Mouse (Mus musculus) midbrain, embryonic 12.5 days (tissue): ENCODE measurements around the gene Hsd17b7. TPM values are rescaled to one million over a fixed set of nuclear protein-coding genes. Genes with fewer than 3 reads are reported as not detected.
A peak's percentile ranks its signal among the peaks of the same experiment; 100 is the strongest.

Experiments
- ATAC-seq: fragments of 200-750 bp; cut with Nextera tagmentation; 2 replicates; pipeline ENCODE4 v1.8.0; 2017; ENCODE audit warnings: low read depth, moderate TSS enrichment, moderate library complexity; ENCODE audit not compliant: low FRiP score
- H3K27ac ChIP-seq: fragments of 300-500 bp; sonication (generic); replicated peaks from 2 replicates; pipeline ENCODE4 v1.5.1; 2016; ENCODE audit warnings: mild to moderate bottlenecking
- H3K27me3 ChIP-seq: fragments of 300-500 bp; sonication (generic); 2 replicates; pipeline ENCODE4 v1.6.1; 2016; ENCODE audit warnings: mild to moderate bottlenecking
- H3K36me3 ChIP-seq: fragments of 300-500 bp; sonication (generic); 2 replicates; pipeline ENCODE4 v1.6.1; 2016
- H3K4me1 ChIP-seq: fragments of 300-500 bp; sonication (generic); 2 replicates; pipeline ENCODE4 v1.6.1; 2016
- H3K4me2 ChIP-seq: fragments of 300-500 bp; sonication (generic); replicated peaks from 2 replicates; pipeline ENCODE4 v1.6.1; 2016; ENCODE audit warnings: mild to moderate bottlenecking, moderate library complexity
- H3K4me3 ChIP-seq: fragments of 300-500 bp; sonication (generic); 2 replicates; pipeline ENCODE4 v1.5.1; 2016; ENCODE audit warnings: mild to moderate bottlenecking
- H3K9ac ChIP-seq: fragments of 300-500 bp; sonication (generic); replicated peaks from 2 replicates; pipeline ENCODE4 v1.6.1; 2016; ENCODE audit warnings: mild to moderate bottlenecking, moderate library complexity
- H3K9me3 ChIP-seq: fragments of 300-500 bp; sonication (generic); 2 replicates; pipeline ENCODE4 v1.6.1; 2016; ENCODE audit warnings: mild to moderate bottlenecking
- WGBS: fragments of 180-500 bp; shearing (Covaris S2); methylation state at CpG from one replicate; pipeline ENCODE4 v1.1.7; 2016; 5-methylcytosine and 5-hydroxymethylcytosine counted together
- polyA plus RNA-seq: library from polyadenylated mRNA; unstranded; fragments of >200 nt; fragmentation: Nextera tagmentation; extraction: Ambion mirVana; gene quantifications from 2 replicates; pipeline ENCODE4 v1.2.1, GENCODE M21; 2016

Gene Hsd17b7
- polyA plus RNA-seq, 1 experiment from 2014 or later = 26.9 TPM

DNA sequence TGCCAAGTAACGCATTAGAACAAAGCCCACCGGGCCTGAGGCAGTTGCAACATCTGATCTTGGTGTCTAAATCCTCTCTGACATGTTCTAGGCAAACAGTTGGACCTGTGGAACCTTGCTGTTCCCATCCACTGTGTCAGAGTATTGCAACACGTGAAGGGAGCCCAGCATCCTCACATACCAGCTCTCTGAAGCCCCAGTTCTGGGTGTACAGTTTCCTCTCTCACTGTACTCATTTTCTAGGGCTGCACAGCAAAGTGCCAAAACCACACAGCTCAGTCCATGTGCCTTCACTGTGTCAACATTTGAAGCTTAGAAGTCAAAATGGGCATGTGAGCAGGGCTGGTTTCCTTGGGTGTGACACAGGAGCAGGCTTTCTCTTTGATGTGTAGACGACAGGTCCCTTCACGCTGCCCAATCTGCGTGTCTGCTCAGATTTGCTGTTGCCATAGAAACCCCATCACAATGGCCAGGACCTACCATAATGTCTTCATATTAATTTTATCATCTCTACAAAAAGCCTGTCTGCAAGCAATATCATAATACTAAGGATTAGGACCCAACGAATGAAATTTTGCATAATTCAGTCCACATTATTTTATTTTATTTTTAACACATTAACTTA lies 36.8 kb downstream of the Hsd17b7 start:
- ATAC-seq = no peak
- 59% methylated on average over 7 of the region's 7 CpGs for WGBS

DNA sequence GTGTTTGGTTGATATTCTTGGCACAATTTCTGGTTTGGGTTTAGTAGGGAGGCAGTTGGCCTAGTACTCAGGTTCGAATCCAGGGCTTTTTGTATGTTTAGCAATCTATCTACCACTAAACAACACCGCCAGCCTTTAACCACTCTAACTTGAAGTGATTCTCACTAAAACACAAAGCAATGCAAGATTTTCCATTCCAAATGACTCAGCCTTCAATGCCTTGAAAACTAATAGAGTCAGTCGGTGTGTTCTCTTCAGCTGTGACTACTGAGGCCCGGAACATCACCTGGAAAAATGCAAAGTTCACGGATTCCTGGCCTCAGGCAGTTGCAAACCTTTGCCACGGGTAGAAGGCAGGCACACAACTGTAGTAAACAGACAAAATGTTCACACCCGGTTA lies 37.3 kb downstream of the Hsd17b7 start:
- no peak for ATAC-seq
- Histone ChIP-seq H3K27me3 (peaks cover 4% of the 10 kb centered on the region; the same call in 1 of the 2 replicates), H3K27ac (no peak overlapping the region), H3K4me2 (no peak overlapping the region), H3K9ac (no peak overlapping the region), H3K4me1 (peaks cover 20% of the 10 kb centered on the region), H3K36me3 (no peaks in the 10 kb centered on the region), H3K4me3 (no peak overlapping the region), H3K9me3 (no peaks in the 10 kb centered on the region)
- WGBS = 90% methylated on average over 7 of the region's 7 CpGs

More for the DNA sequence above, 36.8 kb downstream of the Hsd17b7 start:
- no peaks in the 10 kb centered on the region for H3K36me3 ChIP-seq
- H3K27ac ChIP-seq = no peak overlapping the region
- peaks cover 20% of the 10 kb centered on the region for H3K4me1 ChIP-seq
- H3K9me3 ChIP-seq = no peaks in the 10 kb centered on the region
- H3K4me2 ChIP-seq = no peak overlapping the region
- H3K27me3 ChIP-seq = peaks cover 4% of the 10 kb centered on the region; the same call in 1 of the 2 replicates
- no peak overlapping the region for H3K9ac ChIP-seq
- no peak overlapping the region for H3K4me3 ChIP-seq

DNA sequence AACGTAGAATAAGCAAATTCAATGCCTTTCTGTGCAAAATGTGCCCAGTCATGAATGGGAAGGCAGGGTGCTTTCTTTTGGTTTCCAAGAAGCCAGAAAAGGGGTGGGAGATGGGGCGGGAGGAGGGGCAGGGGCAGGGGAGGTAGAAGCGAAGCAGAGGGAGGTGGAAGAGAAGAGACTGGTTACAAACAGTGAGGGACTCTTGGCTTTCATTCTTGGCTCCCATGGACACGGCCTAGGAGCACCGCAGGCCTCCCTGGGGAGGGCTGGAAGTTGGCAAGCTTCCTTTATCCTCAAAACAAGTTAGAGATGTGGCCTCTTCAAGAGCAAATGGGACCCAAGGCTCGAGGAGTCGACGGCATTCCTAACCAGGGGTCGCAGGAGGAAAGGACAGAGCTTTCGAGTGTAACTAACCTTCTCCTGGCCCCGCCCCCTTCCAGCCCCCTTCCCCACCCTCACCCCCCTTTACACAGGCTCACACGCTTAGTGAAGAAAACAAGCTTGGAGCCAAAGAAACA lies 40.5 kb downstream of the Hsd17b7 start, which contains the start of gene Ccdc190:
Gene Ccdc190, plus strand, starts transcription at position 195 of the 518 bp plus-strand sequence.
- no peaks in the 10 kb centered on the region for H3K36me3 ChIP-seq
- ATAC-seq = peak; percentile 70
- no peak within 1 kb of the TSS for H3K9ac ChIP-seq
- no peaks in the 10 kb centered on the region for H3K9me3 ChIP-seq
- H3K4me2 ChIP-seq = peak within 1 kb of the TSS; percentile 43
- H3K4me3 ChIP-seq = peak within 1 kb of the TSS; percentile 13; the same call in 1 of the 2 replicates
- peaks cover 4% of the 10 kb centered on the region; the same call in 1 of the 2 replicates for H3K27me3 ChIP-seq
- H3K27ac ChIP-seq = peak within 1 kb of the TSS; percentile 74
- WGBS = 10% methylated on average over 12 of the region's 12 CpGs
- peaks cover 13% of the 10 kb centered on the region for H3K4me1 ChIP-seq

DNA sequence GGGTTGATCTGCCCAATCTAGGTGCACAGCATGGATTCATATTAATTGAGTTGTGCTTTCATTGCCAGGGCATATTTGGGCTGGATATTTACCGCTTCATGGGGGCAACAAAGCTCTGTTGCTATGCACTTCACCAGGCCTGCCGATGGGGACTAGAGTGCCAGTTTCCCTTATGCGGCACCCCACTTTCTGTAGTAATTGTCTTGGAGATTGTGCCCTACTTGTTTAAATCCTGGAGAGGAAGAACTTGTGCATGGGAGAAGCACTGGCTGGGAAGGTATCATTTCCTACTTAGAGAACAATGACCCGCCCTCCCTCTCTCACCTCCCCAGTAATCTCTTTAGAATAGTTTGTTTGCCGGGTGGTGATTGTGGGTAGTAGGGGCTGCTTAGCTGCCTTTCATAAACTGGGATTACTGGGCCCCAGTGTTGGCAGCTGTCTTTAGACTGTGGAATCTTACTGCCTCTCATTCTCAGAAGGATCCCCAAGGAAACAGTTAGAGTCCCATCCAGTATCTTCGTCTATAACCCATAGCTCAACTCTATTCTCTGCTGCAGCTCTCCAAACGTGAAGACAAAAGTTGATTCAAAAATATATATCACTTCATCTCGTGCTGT lies 41.2 kb downstream of the Hsd17b7 start:
- Histone ChIP-seq H3K4me2 (peak overlapping the region; percentile 43), H3K9me3 (no peaks in the 10 kb centered on the region), H3K27me3 (peaks cover 4% of the 10 kb centered on the region; the same call in 1 of the 2 replicates), H3K27ac (peak overlapping the region; percentile 74), H3K9ac (no peak overlapping the region), H3K4me3 (no peak overlapping the region), H3K4me1 (peaks cover 13% of the 10 kb centered on the region), H3K36me3 (no peaks in the 10 kb centered on the region)
- 30% methylated on average over 8 of the region's 8 CpGs for WGBS
- peak; percentile 68 for ATAC-seq

DNA sequence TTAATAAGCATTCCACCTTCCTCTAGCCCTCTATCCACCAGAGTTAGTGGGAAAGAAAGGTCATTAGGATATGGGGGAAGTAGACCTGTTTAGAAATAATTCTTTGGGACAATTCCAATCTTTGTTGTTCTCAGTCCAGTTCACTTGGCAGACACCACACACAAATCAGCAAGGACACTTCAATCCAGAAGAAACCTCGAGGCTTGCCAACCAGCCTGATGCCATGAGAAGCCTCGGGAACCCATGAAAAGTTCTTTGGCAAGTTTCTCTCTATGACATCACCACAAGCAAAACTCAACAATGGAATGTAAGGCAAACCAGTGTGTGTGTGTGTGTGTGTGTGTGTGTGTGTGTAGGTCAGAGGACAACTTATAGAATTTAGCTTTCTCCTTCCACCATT lies 44.5 kb downstream of the Hsd17b7 start:
- WGBS = 94% methylated on average over 2 of the region's 2 CpGs
- H3K9ac ChIP-seq = no peak overlapping the region

DNA sequence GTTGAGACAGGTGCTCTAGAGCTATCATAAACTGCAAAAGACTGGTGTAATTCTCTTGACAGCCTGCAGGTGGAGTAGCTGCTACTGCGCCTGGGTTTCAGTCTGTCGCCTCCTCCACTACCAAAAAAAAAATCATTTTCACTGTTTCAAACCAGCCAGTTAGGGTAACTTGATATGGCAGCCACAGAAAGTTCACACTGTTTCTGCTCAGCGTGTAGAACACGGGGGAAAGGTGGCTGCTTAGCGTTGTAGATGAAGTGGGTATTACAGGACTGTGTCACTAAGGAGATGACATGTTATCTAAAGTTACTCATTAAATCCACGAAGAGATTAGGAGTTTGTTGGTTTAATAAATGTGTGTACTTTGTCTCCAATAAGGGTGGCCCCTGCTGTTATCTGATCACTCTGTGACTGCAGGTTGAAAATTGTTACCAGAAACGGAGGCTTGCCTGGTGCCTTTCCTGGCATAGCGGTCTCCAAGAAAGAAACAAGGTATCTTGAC lies 47.3 kb downstream of the Hsd17b7 start:
- H3K9me3 ChIP-seq = no peaks in the 10 kb centered on the region
- no peak overlapping the region for H3K4me3 ChIP-seq
- ATAC-seq = no peak
- no peak overlapping the region for H3K9ac ChIP-seq
- peaks cover 14% of the 10 kb centered on the region for H3K27me3 ChIP-seq
- no peaks in the 10 kb centered on the region for H3K4me1 ChIP-seq
- WGBS = 46% methylated on average over 8 of the region's 8 CpGs
- no peaks in the 10 kb centered on the region for H3K36me3 ChIP-seq
- no peak overlapping the region for H3K4me2 ChIP-seq
- H3K27ac ChIP-seq = no peak overlapping the region

More for the DNA sequence above, 44.5 kb downstream of the Hsd17b7 start:
- ATAC-seq = no peak
- Histone ChIP-seq H3K9me3 (no peaks in the 10 kb centered on the region), H3K4me1 (peaks cover 13% of the 10 kb centered on the region), H3K4me2 (no peak overlapping the region), H3K36me3 (no peaks in the 10 kb centered on the region), H3K27ac (no peak overlapping the region), H3K27me3 (peaks cover 12% of the 10 kb centered on the region), H3K4me3 (no peak overlapping the region)

DNA sequence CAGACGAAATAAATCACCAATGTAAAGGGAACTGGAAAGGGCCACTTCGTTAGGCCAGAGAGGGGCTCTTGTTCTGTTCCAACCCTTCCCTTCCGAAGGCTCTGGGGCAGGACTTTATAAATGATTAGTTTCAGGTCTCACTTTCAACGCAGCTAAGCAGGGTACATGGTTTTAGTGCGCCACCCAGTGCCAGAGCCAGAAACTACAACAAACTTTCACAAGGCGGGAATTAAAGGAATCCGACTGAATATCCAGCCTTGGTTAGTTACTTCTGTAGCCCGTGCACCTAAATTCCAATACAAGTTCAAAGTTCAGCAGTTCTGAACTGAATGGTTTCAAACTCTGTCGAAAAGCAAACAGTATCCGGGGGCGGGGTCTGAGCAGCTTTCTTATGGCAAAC lies 49.8 kb downstream of the Hsd17b7 start:
- Histone ChIP-seq H3K4me2 (no peak overlapping the region), H3K9ac (no peak overlapping the region), H3K4me3 (no peak overlapping the region), H3K9me3 (no peaks in the 10 kb centered on the region), H3K36me3 (no peaks in the 10 kb centered on the region), H3K27me3 (peaks cover 14% of the 10 kb centered on the region), H3K27ac (no peak overlapping the region), H3K4me1 (no peaks in the 10 kb centered on the region)
- WGBS = 5% methylated on average over 11 of the region's 11 CpGs
- ATAC-seq = peak; percentile 65; the same call in 1 of the 2 replicates

DNA sequence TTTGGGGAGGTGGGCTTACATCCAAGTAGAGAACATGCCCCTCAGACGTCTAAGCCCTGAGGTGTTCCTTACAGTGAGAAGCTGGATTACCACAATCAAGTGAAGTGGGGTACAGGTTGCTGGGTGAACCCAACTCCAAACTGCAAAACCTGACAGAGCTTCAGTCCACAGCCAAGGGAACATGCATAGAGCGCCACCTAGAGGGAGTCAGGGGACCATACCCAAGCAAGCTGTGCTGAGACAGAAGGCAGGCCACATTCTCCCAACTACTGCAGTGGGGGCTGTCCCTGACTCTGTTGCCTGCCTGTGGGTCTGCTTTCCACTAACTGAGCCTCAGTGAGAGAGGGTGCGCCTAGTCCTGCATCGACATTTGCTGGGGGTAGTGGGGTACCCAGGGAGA lies 51.0 kb downstream of the Hsd17b7 start:
- Histone ChIP-seq H3K36me3 (no peaks in the 10 kb centered on the region), H3K27ac (no peak overlapping the region), H3K9me3 (no peaks in the 10 kb centered on the region), H3K4me2 (no peak overlapping the region), H3K4me1 (no peaks in the 10 kb centered on the region), H3K4me3 (no peak overlapping the region), H3K9ac (no peak overlapping the region), H3K27me3 (peaks cover 14% of the 10 kb centered on the region)
- ATAC-seq = peak; percentile 54
- 21% methylated on average over 4 of the region's 4 CpGs for WGBS

DNA sequence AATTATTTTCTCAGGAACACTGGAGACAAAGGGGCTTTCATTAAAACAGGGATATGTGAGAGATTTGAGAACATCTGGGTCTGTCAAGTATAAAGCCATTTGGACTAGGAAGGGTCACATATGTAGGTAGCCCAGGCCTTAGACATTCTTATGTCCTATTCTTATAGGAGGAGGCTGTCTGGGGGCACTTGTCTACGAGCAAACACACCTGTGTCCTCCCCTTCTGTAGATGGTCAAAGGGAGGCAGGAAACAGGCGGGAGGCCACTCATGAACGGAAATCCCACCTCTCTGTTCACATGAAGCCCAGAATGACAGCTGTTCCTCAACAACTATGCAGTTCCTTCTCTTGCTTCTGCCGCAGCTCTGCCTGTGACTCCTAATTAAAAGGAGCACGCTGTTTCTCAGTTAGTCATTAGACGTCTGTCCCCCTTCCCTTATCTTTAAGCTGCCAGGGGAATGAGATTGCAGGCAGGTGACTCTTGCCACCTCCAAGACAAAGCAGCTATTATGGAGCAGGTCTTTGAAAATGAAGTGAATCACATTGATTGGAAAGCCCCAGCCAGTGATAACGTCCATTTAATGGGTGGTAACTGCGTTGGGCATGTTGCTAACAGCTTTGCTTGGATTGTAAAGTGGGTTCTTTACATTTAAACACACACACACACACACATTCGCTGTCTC lies 51.8 kb downstream of the Hsd17b7 start:
- no peak overlapping the region for H3K9ac ChIP-seq

DNA sequence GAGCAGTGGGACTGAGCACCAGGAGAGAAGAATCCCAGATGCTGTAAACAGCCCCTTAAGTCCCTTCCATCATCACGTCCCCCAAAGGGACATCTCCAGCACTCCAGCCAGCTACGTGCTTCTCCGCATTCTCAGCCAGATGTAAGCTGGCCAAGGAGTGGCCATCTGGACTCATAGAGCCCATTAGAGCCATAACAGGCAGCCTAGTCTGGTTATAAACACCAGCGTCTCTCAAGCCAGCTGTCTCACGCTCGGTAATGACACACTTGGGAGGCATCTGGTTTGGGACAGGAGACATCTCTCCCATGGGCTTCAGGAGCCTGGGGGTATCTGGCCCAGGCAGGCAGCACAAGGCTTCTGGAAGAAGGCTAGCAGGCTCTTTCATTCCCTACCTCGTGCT lies 52.4 kb downstream of the Hsd17b7 start:
- WGBS = 65% methylated on average over 7 of the region's 7 CpGs
- no peak overlapping the region for H3K4me2 ChIP-seq
- H3K9ac ChIP-seq = no peak overlapping the region
- H3K4me3 ChIP-seq = no peak overlapping the region
- no peaks in the 10 kb centered on the region for H3K36me3 ChIP-seq
- H3K4me1 ChIP-seq = no peaks in the 10 kb centered on the region
- no peak overlapping the region for H3K27ac ChIP-seq
- H3K9me3 ChIP-seq = no peaks in the 10 kb centered on the region
- H3K27me3 ChIP-seq = peaks cover 14% of the 10 kb centered on the region
- ATAC-seq = no peak

More for the DNA sequence above, 51.8 kb downstream of the Hsd17b7 start:
- ATAC-seq = no peak
- Histone ChIP-seq H3K27me3 (peaks cover 14% of the 10 kb centered on the region), H3K9me3 (no peaks in the 10 kb centered on the region), H3K4me2 (no peak overlapping the region), H3K27ac (no peak overlapping the region; the same call in 1 of the 2 replicates), H3K36me3 (no peaks in the 10 kb centered on the region), H3K4me3 (no peak overlapping the region), H3K4me1 (no peaks in the 10 kb centered on the region)
- 77% methylated on average over 9 of the region's 9 CpGs for WGBS

DNA sequence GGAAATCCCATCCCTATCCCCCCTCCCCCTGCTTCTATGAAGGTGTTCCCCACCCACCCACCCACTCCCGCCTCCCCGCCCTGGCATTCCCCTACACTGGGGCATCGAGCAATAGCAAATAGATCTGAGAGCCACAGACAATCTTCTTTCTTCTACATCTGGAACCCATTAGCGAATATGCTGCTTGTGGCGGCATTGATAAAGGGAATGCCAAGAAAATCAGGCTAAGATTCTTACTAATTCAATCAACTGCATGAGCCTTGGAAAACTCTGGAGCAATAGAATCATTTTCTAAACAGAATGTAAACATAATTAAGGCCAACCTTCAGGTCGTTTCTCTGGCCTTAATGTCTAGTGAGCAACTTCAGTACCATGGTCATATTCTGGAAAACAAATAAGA lies 57.5 kb downstream of the Hsd17b7 start:
- H3K36me3 ChIP-seq = no peaks in the 10 kb centered on the region
- H3K4me2 ChIP-seq = no peak overlapping the region
- WGBS = 81% methylated on average over 6 of the region's 6 CpGs
- no peak overlapping the region for H3K4me3 ChIP-seq
- H3K27ac ChIP-seq = no peak overlapping the region
- H3K4me1 ChIP-seq = no peaks in the 10 kb centered on the region
- no peak for ATAC-seq
- H3K9ac ChIP-seq = no peak overlapping the region
- H3K9me3 ChIP-seq = no peaks in the 10 kb centered on the region
- H3K27me3 ChIP-seq = no peaks in the 10 kb centered on the region

DNA sequence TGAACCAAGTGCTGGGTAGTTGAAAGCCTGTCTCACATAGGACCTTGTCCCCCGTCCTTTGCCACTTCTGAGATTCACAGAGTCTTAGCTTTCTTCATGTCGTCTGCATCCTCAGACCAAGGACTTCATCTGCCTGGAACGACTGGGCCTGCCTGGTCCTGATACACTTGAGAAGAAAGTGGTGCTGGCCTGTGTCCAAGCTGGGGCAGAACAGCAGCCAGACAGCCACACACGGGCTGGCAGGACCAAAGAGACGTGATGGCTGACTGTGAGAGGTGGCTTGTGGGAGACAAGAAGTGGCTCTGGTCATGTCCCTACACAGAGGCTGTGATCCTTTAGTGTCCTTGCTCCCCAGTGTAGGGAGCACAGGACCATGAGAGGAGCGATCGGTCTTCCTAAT lies 58.3 kb downstream of the Hsd17b7 start:
- H3K4me1 ChIP-seq = no peaks in the 10 kb centered on the region
- no peaks in the 10 kb centered on the region for H3K27me3 ChIP-seq
- no peak overlapping the region for H3K27ac ChIP-seq
- no peak for ATAC-seq
- H3K4me3 ChIP-seq = no peak overlapping the region
- 87% methylated on average over 7 of the region's 7 CpGs for WGBS
- H3K9me3 ChIP-seq = no peaks in the 10 kb centered on the region
- H3K9ac ChIP-seq = no peak overlapping the region
- H3K4me2 ChIP-seq = no peak overlapping the region
- H3K36me3 ChIP-seq = no peaks in the 10 kb centered on the region
